Mouse (Mus musculus) layer of hippocampus, postnatal 14 days (tissue): ENCODE measurements around the gene Mex3d. TPM values are rescaled to one million over a fixed set of nuclear protein-coding genes. Genes with fewer than 3 reads are reported as not detected.
A peak's percentile ranks its signal among the peaks of the same experiment; 100 is the strongest.

ENCODE experiments used
- DNase-seq, 2 experiments: peaks; one replicate each; pipeline ENCODE4 v3.0.0; 2021 to 2022; ENCODE audit warnings: low spot score in 2 of 2, mixed read lengths in 1 of 2
- total RNA-seq, 2 experiments: library from RNA; stranded (reverse); gene quantifications; 2 replicates each; pipeline ENCODE4 v1.2.3; 2021

The Mex3d gene
- total RNA-seq, 2 experiments from 2014 or later: 20.3 to 24.2 TPM

GRCm38 (mm10) chr10:80412656-80413541 is 25.4 kb upstream of the Mex3d start:
- DNase-seq: peak; percentile 85 to 92

- no peak for DNase-seq
Observed at GRCm38 (mm10) chr10:80407924-80408323, 20.5 kb upstream of the Mex3d start.

- peak; percentile 87 to 95 for DNase-seq
Observed at GRCm38 (mm10) chr10:80406684-80407501, 19.4 kb upstream of the Mex3d start, which contains the start of gene Uqcr11. Gene Uqcr11, minus strand, starts transcription at chr10:80406830.

GRCm38 (mm10) chr10:80405481-80406173 is 18.2 kb upstream of the Mex3d start:
- DNase-seq: no peak

- no peak for DNase-seq
Observed at GRCm38 (mm10) chr10:80403044-80403692, 15.7 kb upstream of the Mex3d start.

GRCm38 (mm10) chr10:80400704-80401161 is 13.3 kb upstream of the Mex3d start:
- no peak for DNase-seq

GRCm38 (mm10) chr10:80399973-80400703 is 12.7 kb upstream of the Mex3d start:
- peak in 1 of 2 experiments; percentile 46 for DNase-seq

GRCm38 (mm10) chr10:80399191-80399972 is 11.9 kb upstream of the Mex3d start, which contains the start of gene Mbd3:
Gene Mbd3, minus strand, starts transcription at chr10:80399550.
- DNase-seq: peak; percentile 99 to 100

- peak; percentile 98 for DNase-seq
Observed at GRCm38 (mm10) chr10:80398719-80399190, 11.3 kb upstream of the Mex3d start.

- no peak for DNase-seq
Observed at GRCm38 (mm10) chr10:80398174-80398535, 10.7 kb upstream of the Mex3d start.

- DNase-seq: no peak
Observed at GRCm38 (mm10) chr10:80397524-80398173, 10.2 kb upstream of the Mex3d start.

GRCm38 (mm10) chr10:80396822-80397523 is 9.5 kb upstream of the Mex3d start:
- no peak for DNase-seq

- DNase-seq: no peak
Observed at GRCm38 (mm10) chr10:80395025-80395627, 7.7 kb upstream of the Mex3d start.

GRCm38 (mm10) chr10:80392687-80393086 is 5.2 kb upstream of the Mex3d start:
- no peak for DNase-seq

GRCm38 (mm10) chr10:80390697-80391096 is 3.2 kb upstream of the Mex3d start:
- DNase-seq: no peak

- no peak for DNase-seq
Observed at GRCm38 (mm10) chr10:80389185-80389708, 1.8 kb upstream of the Mex3d start.

GRCm38 (mm10) chr10:80388731-80389130 is 1.3 kb upstream of the Mex3d start:
- DNase-seq: no peak
